Mouse (Mus musculus) liver, adult 2 months (tissue): ENCODE measurements at regions not wholly inside any gene's neighbourhood (a gene's known extent, or its start where the extent isn't known, plus 50 kb on each side); places are given as distances from the start of the nearest gene placed in this dataset.

Experiments
- DNase-seq: peaks from one replicate; pipeline ENCODE4 v3.0.0-alpha.2; 2011; ENCODE audit warnings: low read depth, low spot score; ENCODE audit errors: extremely low read depth
- H3K27ac ChIP-seq: fragments of 200-500 bp; replicated peaks from 2 replicates; pipeline ENCODE4 v1.5.1; 2012; ENCODE audit warnings: low read depth, mild to moderate bottlenecking, control low read depth, inconsistent platforms, low read length; ENCODE audit not compliant: insufficient read depth
- H3K27me3 ChIP-seq: fragments of 200-500 bp; 2 replicates; pipeline ENCODE4 v1.6.1; 2012; ENCODE audit warnings: mild to moderate bottlenecking, moderate library complexity, low read length, inconsistent platforms; ENCODE audit not compliant: control insufficient read depth, insufficient read depth
- H3K36me3 ChIP-seq: fragments of 200-500 bp; 2 replicates; pipeline ENCODE4 v1.6.1; 2012; ENCODE audit warnings: low read length, inconsistent platforms; ENCODE audit not compliant: control insufficient read depth, insufficient read depth
- H3K4me1 ChIP-seq: fragments of 200-500 bp; 2 replicates; pipeline ENCODE4 v1.6.1; 2011; ENCODE audit warnings: low read length; ENCODE audit not compliant: control insufficient read depth, insufficient read depth
- H3K4me3 ChIP-seq: fragments of 200-500 bp; 2 replicates; pipeline ENCODE4 v1.5.1; 2011; ENCODE audit warnings: low read depth, mild to moderate bottlenecking, control low read depth, low read length, moderate library complexity; ENCODE audit not compliant: insufficient read depth
- H3K79me2 ChIP-seq: fragments of 200-500 bp; 2 replicates; pipeline ENCODE4 v1.6.1; 2012; ENCODE audit warnings: inconsistent platforms, mild to moderate bottlenecking, low read length, moderate library complexity; ENCODE audit not compliant: control insufficient read depth, insufficient read depth
- H3K9ac ChIP-seq: fragments of 200-500 bp; 2 replicates; pipeline ENCODE4 v1.6.1; 2012; ENCODE audit warnings: low read depth, mild to moderate bottlenecking, control low read depth, inconsistent platforms, low read length
- CTCF ChIP-seq: fragments of 200-500 bp; IDR thresholded peaks from 2 replicates; pipeline ENCODE4 v1.5.1; 2011; ENCODE audit warnings: low read depth, low read length, control low read depth
- POLR2A ChIP-seq: fragments of 200-500 bp; IDR thresholded peaks from 2 replicates; pipeline ENCODE4 v1.6.1; 2011; ENCODE audit warnings: low read length, control low read depth; ENCODE audit not compliant: insufficient read depth; ENCODE audit errors: extremely low read depth
- WGBS: fragments of 180-500 bp; shearing (Covaris S2); methylation state at CpG from one replicate; pipeline ENCODE4 v1.1.7; 2018; 5-methylcytosine and 5-hydroxymethylcytosine counted together

DNA sequence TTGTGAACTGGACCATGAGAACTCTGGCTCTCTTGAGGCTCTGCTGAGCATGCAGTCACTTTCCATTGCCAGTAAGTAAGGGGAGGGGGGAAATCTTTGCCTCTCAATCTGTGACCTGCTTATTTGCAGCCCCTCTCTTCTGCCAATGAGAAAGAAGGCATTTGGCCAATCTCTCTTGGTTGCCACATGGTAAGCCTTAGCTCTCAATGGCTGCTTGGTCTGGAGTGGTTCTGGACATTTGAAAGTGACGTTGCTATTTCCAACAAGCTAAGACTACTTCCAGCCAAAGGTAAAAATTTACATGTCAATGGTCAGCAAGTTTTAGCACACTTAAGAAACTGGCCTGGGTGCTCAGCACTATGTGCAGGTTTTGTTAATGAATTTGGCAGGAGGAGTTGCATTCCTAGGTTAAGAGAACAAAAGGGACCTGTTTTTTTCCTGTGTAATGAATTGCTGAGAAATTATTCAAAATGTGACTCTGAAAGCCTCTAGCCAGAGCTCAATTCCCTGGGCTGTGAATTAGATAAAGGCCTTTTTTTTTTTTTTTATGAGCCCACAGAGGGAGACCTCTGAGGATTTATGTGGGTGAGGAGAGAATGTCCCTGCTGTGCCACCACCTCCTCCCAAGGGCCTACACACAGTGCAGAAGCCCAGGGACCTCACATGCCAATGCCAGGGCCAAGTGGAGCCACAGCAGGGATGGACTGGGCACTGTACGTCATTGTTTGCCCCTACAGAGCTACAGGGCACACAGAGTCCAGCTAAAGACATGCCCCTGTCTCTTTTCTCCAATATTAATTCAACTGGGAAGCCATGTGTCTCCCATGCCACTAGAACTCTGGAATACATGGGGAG is 108.0 kb upstream of the Peli2 start:
- DNase-seq: no peak
- Histone ChIP-seq H3K4me1 (no peaks in the 10 kb centered on the region), H3K4me3 (no peak overlapping the region), H3K36me3 (no peaks in the 10 kb centered on the region), H3K9ac (no peak overlapping the region), H3K79me2 (no peaks in the 10 kb centered on the region), H3K27ac (no peak overlapping the region), H3K27me3 (no peaks in the 10 kb centered on the region)
- 90% methylated on average over 2 of the region's 2 CpGs for WGBS
- TF ChIP-seq POLR2A (no peak), CTCF (no peak)

GRCm38 (mm10) chr14:48013431-48013830 is 107.2 kb upstream of the Peli2 start:
- H3K27ac ChIP-seq: no peak overlapping the region
- WGBS: 90% methylated on average over 1 of the region's 1 CpGs
- H3K27me3 ChIP-seq: no peaks in the 10 kb centered on the region
- DNase-seq: no peak
- no peak overlapping the region for H3K9ac ChIP-seq
- TF ChIP-seq POLR2A (no peak), CTCF (no peak)
- H3K79me2 ChIP-seq: no peaks in the 10 kb centered on the region
- H3K4me1 ChIP-seq: no peaks in the 10 kb centered on the region
- H3K4me3 ChIP-seq: no peak overlapping the region
- H3K36me3 ChIP-seq: no peaks in the 10 kb centered on the region

DNA sequence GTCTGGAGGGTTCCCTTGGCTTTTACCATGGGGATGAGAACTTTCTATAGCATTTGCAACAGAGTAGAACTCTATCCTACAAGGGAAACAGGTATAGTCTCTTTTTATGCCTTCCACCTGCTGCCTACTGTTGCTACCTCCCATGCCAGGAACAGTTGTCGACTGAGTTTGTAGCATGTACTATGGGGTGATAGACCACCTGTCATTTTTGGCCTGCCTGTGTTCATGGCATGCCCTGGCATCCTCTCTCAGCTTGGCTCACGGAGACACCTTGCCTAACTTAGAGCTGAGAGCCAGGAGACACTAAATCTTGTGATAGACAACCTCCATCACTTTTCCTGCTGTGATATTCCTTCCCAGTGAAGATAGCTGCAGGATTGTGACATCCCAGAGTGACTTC is 105.8 kb upstream of the Peli2 start:
- no peak for DNase-seq
- Histone ChIP-seq H3K27me3 (no peaks in the 10 kb centered on the region), H3K9ac (no peak overlapping the region), H3K27ac (no peak overlapping the region), H3K4me3 (no peak overlapping the region), H3K36me3 (no peaks in the 10 kb centered on the region), H3K4me1 (no peaks in the 10 kb centered on the region), H3K79me2 (no peaks in the 10 kb centered on the region)
- 80% methylated on average over 2 of the region's 2 CpGs for WGBS
- no peak for TF ChIP-seq CTCF
- no peak for TF ChIP-seq POLR2A

DNA sequence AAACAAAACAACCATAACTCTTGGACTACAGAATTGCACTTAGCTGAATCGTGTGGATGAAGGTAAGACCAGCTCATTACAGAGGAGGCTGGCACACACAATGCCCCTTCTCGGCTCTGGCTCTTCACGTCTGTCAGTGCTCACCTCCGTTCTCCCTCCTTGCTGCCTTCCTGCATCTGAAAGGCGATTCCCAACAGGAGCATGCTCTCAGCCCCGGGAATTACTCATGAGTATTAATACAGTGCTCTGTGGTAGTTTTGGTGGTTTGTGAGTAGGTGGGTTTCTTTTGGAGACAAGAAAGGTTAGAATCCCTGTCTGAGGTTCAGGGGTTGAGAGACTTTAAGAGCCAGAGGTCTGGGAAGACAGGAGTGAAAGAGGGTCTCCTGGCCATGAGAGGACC is 102.7 kb upstream of the Peli2 start:
- H3K9ac ChIP-seq: no peak overlapping the region
- WGBS: 91% methylated on average over 6 of the region's 6 CpGs
- H3K27ac ChIP-seq: no peak overlapping the region
- no peaks in the 10 kb centered on the region for H3K27me3 ChIP-seq
- no peak for DNase-seq
- no peaks in the 10 kb centered on the region for H3K36me3 ChIP-seq
- no peak for TF ChIP-seq CTCF
- no peak for TF ChIP-seq POLR2A
- H3K4me1 ChIP-seq: no peaks in the 10 kb centered on the region
- no peak overlapping the region for H3K4me3 ChIP-seq
- H3K79me2 ChIP-seq: no peaks in the 10 kb centered on the region

DNA sequence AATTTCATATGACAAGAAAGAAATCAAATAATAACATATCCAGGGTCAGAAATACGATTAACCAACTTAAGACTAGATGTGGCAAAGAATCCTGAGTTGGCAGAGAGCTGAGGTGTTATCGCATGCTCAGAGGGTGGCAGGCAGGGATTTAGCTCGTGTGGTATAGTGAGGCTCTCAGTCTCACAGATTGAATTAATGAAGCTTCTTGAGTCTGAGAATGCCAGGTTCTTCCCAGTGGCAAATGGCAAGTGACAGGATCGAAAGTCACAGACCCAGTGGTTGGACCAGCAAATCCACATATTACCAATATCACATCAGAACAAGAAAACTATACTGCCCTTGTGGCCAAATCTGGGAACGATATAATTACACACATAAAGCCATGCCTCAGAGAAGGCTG is 101.3 kb upstream of the Peli2 start:
- H3K79me2 ChIP-seq: no peaks in the 10 kb centered on the region
- H3K36me3 ChIP-seq: no peaks in the 10 kb centered on the region
- no peak overlapping the region for H3K27ac ChIP-seq
- no peaks in the 10 kb centered on the region for H3K27me3 ChIP-seq
- H3K4me1 ChIP-seq: no peaks in the 10 kb centered on the region
- H3K9ac ChIP-seq: no peak overlapping the region
- TF ChIP-seq POLR2A (no peak), CTCF (no peak)
- H3K4me3 ChIP-seq: no peak overlapping the region
- WGBS: 86% methylated on average over 5 of the region's 5 CpGs
- no peak for DNase-seq

- H3K27me3 ChIP-seq: no peaks in the 10 kb centered on the region
- no peak overlapping the region for H3K27ac ChIP-seq
- no peak overlapping the region for H3K4me3 ChIP-seq
- H3K4me1 ChIP-seq: no peaks in the 10 kb centered on the region
- H3K79me2 ChIP-seq: no peaks in the 10 kb centered on the region
- WGBS: 85% methylated on average over 4 of the region's 4 CpGs
- no peaks in the 10 kb centered on the region for H3K36me3 ChIP-seq
- TF ChIP-seq CTCF: no peak
- no peak for TF ChIP-seq POLR2A
- DNase-seq: no peak
- no peak overlapping the region for H3K9ac ChIP-seq
Measured at GRCm38 (mm10) chr14:48022271-48022670, 98.4 kb upstream of the Peli2 start.
